In the genomic region with DNA sequence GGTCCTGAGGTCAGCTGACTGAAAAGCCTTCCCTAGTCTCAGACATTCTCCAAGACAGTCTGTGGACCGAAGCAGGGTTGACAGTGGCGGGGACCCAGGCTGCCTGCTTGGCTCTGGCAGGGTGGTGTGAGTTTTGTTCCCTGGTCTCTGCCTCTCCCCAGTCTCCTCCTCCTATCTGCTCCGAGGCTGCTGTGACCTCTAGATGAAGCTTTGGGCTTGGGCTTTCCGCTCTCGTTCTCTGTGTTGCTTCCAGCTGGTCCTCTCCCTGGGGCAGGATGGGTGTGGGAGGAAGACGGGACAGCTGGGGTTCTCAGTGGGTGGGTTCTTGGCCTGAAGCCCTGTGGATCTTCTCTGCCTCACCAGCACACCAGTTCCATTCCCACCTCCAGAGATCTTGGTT, we compare ENCODE assay signal across 7 mouse cellular contexts. TPM values are rescaled to one million over a fixed set of nuclear protein-coding genes. Genes with fewer than 3 reads are reported as not detected.
DNase-seq lines count a peak whose midpoint lies in the region; ATAC-seq lines count a peak whose summit lies in the region.

No protein-coding gene starts in this region.

- H3K4me1 ChIP-seq in embryonic facial prominence, embryonic 13.5 days: peaks cover 48% of the 10 kb centered on the region
- H3K4me1 ChIP-seq in heart, embryonic 16.5 days (ENCODE audit: control insufficient read depth, insufficient read depth, low read length): peaks cover 17% of the 10 kb centered on the region
- peaks cover 10% of the 10 kb centered on the region for H3K4me1 ChIP-seq in midbrain, embryonic 16.5 days (ENCODE audit: control insufficient read depth, insufficient read depth, low read length)

- DNase-seq in cerebellum, adult 11-12 months: peak; percentile 72
- DNase-seq in layer of hippocampus, adult 9-10 months (ENCODE audit: low spot score): peak; percentile 24
- DNase-seq in lung, postnatal 4 days: peak; percentile 63 to 84
- DNase-seq in thymus, postnatal 4 days: no peak

- ATAC-seq in embryonic facial prominence, embryonic 13.5 days (ENCODE audit: insufficient number of reproducible peaks, insufficient read depth, low FRiP score, low TSS enrichment, low read depth): no peak
- peak; percentile 49; the same call in 1 of the 2 replicates for ATAC-seq in heart, embryonic 16.5 days (replicated peaks; ENCODE audit: extremely low read depth, insufficient read depth, low FRiP score)
- no peak for ATAC-seq in midbrain, embryonic 16.5 days

- no peak overlapping the region for H3K9ac ChIP-seq in embryonic facial prominence, embryonic 13.5 days
- H3K9ac ChIP-seq in heart, embryonic 16.5 days (ENCODE audit: low read length): no peak overlapping the region
- no peak overlapping the region for H3K9ac ChIP-seq in midbrain, embryonic 16.5 days (ENCODE audit: low read depth, low read length)

- no peaks in the 10 kb centered on the region for H3K9me3 ChIP-seq in embryonic facial prominence, embryonic 13.5 days
- no peaks in the 10 kb centered on the region for H3K9me3 ChIP-seq in heart, embryonic 16.5 days (replicated peaks; ENCODE audit: control insufficient read depth, low read length)
- H3K9me3 ChIP-seq in midbrain, embryonic 16.5 days (replicated peaks; ENCODE audit: control insufficient read depth, low read length, poor library complexity, severe bottlenecking): no peaks in the 10 kb centered on the region

- H3K4me3 ChIP-seq in embryonic facial prominence, embryonic 13.5 days: no peak overlapping the region
- no peak overlapping the region for H3K4me3 ChIP-seq in heart, embryonic 16.5 days (ENCODE audit: low read length)
- H3K4me3 ChIP-seq in midbrain, embryonic 16.5 days (ENCODE audit: low read depth, low read length): no peak overlapping the region

- no peaks in the 10 kb centered on the region for H3K27me3 ChIP-seq in embryonic facial prominence, embryonic 13.5 days
- H3K27me3 ChIP-seq in heart, embryonic 16.5 days (ENCODE audit: control insufficient read depth, insufficient read depth, low read length): no peaks in the 10 kb centered on the region
- no peaks in the 10 kb centered on the region for H3K27me3 ChIP-seq in midbrain, embryonic 16.5 days (ENCODE audit: control insufficient read depth, insufficient read depth, low read depth, low read length)

- 46% methylated on average over 6 of the region's 6 CpGs for WGBS in embryonic facial prominence, embryonic 13.5 days
- WGBS in heart, embryonic 16.5 days: 41% methylated on average over 6 of the region's 6 CpGs
- WGBS in midbrain, embryonic 16.5 days: 65% methylated on average over 6 of the region's 6 CpGs

- no peak overlapping the region for H3K4me2 ChIP-seq in embryonic facial prominence, embryonic 13.5 days
- no peak overlapping the region for H3K4me2 ChIP-seq in heart, embryonic 16.5 days (ENCODE audit: low read depth, low read length)
- no peak overlapping the region for H3K4me2 ChIP-seq in midbrain, embryonic 16.5 days (ENCODE audit: low read length)

- H3K27ac ChIP-seq in embryonic facial prominence, embryonic 13.5 days: peak overlapping the region; percentile 73
- peak overlapping the region; percentile 65; the same call in 1 of the 2 replicates for H3K27ac ChIP-seq in heart, embryonic 16.5 days (ENCODE audit: low read length)
- no peak overlapping the region for H3K27ac ChIP-seq in midbrain, embryonic 16.5 days (ENCODE audit: low read length)

- no peaks in the 10 kb centered on the region for H3K36me3 ChIP-seq in embryonic facial prominence, embryonic 13.5 days
- no peaks in the 10 kb centered on the region for H3K36me3 ChIP-seq in heart, embryonic 16.5 days (ENCODE audit: control insufficient read depth, insufficient read depth)
- no peaks in the 10 kb centered on the region for H3K36me3 ChIP-seq in midbrain, embryonic 16.5 days (ENCODE audit: control insufficient read depth, insufficient read depth, low read length)

RNA-seq across cellular contexts. Expression of a gene that starts 51.8 kb away (rescaled TPM):
- 89.1 and 104 TPM in 2 replicates for polyA plus RNA-seq in embryonic facial prominence, embryonic 13.5 days (2015; fragmentation: Nextera tagmentation; extraction: Ambion mirVana)
- 65.8 and 75.1 TPM in 2 replicates for polyA plus RNA-seq in heart, embryonic 16.5 days (2015; fragmentation: Nextera tagmentation; extraction: Ambion mirVana)
- polyA plus RNA-seq in midbrain, embryonic 16.5 days (2015; fragmentation: Nextera tagmentation; extraction: Ambion mirVana): 24.5 and 24.9 TPM in 2 replicates
